Mouse (Mus musculus): Measurements from ENCODE around the gene Axin1.
"Not testable (repeated sequence)": the region's sequence is repeated elsewhere in the genome, so short reads cannot be mapped to it uniquely, and the experiment has no call there.

The Axin1 gene

DNA sequence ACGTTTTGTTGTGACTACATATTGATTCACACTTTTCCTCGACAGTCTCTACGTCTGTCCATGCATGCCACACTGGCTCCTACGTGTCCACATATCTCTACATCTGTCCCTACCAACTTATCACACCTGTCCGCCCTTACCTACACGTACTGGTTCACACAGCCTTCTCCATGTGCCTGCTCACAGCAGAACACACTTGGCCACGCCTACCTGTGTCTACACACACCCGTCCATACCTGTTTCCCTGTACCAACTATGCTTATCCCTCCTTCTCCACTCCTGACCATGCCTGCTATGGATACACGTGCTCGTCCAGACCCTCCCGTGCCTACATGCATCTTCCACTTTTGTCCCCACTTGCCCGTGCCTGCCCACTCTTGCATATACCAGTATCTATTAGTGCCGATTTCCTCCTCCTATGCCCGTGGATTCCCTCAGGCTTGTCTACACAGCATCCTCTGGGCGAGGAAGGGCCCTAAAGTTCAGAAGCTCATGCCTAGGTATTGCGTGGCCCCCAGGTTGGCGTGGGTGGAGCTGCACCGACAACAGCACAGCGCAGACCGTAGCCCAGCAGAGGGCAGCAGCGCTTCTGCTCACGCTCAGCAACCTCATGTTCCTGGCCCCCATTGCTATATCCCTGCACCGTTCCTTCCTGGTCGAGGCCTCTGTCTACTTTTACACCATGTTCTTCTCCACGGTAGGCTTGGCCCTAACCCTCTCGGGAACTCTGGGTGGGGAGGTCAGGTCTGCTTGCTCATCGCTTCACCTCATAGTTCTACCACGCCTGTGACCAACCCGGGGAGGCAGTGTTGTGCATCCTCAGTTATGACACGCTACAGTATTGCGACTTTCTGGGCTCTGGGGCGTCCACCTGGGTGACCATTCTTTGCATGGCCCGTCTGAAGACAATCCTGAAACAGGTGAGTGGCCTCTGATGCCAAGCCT lies 18.4 kb upstream of the Axin1 start:
- in situ Hi-C loops (cut with MseI, MboI): no loop called here

DNA sequence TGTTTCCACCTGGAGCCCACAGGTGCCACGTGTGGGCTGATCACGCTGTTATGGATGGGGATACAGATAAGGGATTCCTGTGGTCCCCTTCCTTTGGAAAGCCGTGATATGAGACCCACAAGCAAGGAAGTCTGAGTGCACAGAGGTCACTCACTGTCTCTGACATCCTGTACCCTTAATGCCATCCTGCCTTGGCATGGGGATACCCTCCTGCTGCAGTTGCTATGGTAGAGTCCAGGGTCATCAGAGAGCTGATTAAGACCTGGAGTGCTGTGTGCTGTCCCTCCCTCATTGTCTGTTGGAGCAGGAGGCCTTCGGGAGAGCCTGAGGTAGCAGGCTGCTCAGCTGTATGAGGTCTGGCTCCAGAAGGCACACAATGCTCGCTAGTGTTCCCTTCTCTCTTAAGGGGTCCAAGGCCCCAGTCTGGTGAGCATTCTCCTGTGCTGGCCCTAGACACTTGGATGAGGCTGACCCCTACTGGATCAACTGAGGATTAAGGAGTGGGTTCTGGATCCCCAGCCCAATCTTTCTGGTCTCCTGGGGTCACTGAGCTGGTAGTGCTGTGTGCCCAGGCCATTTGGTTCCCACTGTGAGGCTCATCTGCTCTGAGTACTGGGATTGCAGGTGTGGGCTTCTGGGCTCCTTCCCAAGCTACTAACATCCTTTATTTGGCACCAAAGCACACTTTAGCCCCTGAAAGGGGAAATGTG lies 15.9 kb upstream of the Axin1 start:
- in situ Hi-C loops (cut with MseI, MboI): no loop called here

GRCm38 (mm10) chr17:26123267-26123684 lies 15.2 kb upstream of the Axin1 start, which contains the start of gene Mrpl28:
TSS of gene Mrpl28 (plus strand) at chr17:26123500.
- in situ Hi-C loops (cut with MseI, MboI): no loop called here

DNA sequence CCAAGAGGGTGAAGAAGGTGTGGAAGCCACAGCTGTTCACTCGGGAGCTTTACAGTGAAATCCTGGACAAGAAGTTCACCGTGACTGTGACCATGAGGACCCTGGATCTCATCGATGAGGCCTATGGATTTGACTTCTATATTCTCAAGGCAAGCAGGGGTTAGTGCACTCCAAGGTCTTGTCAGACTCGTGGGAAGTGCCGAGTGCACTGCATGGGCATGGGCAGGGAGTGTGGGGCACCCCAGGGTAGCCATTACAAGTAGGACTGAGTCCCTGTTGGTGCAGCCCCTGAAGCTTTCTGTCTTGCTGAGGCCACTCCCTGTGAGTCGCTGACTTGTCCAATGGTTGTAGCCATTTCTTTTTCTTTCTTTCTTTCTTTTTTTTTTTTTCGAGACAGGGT lies 13.9 kb upstream of the Axin1 start:
- in situ Hi-C loops (cut with MseI, MboI): no loop called here

DNA sequence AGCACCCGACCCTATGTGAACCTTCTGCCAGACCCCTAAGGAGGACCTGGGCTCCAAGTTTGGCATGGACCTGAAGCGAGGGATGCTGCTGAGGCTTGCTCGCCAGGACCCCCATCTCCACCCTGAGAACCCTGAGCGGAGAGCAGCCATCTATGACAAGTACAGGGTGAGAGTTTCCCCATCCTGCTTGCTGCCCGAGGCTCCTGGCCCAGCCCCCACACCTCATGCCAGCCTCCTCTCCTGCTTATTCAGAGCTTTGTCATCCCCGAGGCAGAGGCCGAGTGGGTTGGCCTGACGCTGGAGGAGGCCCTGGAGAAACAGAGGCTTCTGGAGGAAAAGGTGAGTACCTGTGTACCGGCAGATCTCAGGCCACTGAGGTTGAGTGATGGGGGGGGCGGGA lies 13.3 kb upstream of the Axin1 start:
- in situ Hi-C loops (cut with MseI, MboI): no loop called here

- in situ Hi-C loops (cut with MseI, MboI): no loop called here
These were observed 7.3 kb upstream of the Axin1 start for GRCm38 (mm10) chr17:26131062-26131732.

- in situ Hi-C loops (cut with MseI, MboI): no loop called here
These were observed 6.3 kb upstream of the Axin1 start for GRCm38 (mm10) chr17:26131856-26132853.

DNA sequence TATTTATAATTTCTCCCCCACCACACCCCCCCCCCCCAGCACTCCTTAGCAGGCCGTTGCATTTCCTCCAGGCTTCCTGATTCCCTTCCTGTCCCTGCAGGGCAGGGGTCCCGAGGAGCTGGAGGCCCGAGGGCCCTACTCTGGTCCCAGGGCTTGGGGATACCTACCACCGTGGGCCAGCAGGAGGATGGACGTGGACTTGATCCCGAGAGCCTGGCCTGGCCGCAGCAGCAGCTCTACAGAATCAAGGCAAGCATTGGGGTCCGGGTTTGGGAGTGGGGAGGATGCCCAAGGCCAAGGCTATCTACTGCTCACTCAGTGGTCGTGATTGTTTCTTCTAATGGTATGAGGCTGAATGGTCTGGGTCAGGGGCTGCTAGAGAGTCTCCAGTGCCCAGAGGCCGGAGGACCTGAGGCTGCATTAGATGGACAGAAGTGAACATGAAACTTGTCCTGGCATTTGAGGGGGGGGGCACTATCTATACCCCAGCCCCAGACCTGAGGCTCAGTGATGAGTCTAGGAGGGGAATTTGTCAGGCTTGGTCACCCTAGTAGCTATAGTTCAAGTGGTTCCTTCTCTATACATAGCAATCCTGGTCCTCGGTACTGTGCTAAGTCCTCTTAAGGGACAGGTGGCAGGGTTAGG lies 1.3 kb upstream of the Axin1 start:
- in situ Hi-C loops (cut with MseI, MboI): no loop called here

GRCm38 (mm10) chr17:26137751-26138130 lies 747 bp upstream of the Axin1 start:
- in situ Hi-C loops (cut with MseI, MboI): no loop called here

DNA sequence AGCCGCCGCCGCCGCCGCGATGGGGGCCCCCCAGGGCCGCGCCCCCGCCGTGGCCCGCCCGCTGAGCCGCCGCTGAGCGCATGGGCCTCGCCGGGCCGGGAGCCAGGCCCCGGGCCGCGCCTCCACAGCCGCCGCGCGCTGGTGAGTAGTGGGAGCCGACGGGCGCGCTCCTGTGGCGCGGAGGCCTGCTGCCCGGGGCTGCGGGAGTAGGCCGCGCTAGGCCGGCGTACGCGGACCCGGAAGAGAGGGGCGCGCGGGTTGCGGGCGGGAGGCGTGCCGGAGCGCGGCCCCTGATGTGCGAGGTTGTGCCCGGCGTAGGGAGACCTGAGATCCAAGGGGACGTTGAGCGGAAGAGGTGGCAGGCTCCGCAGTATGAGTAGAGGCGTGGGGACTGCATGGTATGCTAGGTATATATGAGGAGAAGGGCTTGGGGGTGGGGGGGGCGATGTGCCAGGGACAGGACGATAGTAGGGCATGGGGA lies 453 bp downstream of the Axin1 start:
- in situ Hi-C loops (cut with MseI, MboI): no loop called here

DNA sequence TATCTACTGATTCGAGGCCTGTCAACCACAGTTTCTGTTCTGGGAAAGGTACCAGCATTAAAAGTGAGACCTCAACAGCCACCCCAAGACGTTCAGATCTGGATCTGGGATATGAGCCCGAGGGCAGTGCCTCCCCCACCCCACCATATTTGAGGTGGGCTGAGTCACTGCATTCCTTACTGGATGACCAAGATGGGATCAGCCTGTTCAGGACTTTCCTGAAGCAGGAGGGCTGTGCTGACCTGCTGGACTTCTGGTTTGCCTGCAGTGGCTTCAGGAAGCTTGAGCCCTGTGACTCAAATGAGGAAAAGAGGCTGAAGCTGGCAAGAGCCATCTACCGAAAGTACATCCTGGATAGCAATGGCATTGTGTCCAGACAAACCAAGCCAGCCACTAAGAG lies 4.3 kb downstream of the Axin1 start:
- in situ Hi-C loops (cut with MseI, MboI): no loop called here

GRCm38 (mm10) chr17:26143386-26143785 lies 4.9 kb downstream of the Axin1 start:
- in situ Hi-C loops (cut with MseI, MboI): no loop called here

- in situ Hi-C loops (cut with MseI, MboI): no loop called here
These were observed 10.6 kb downstream of the Axin1 start for GRCm38 (mm10) chr17:26149056-26149455.

- in situ Hi-C loops (cut with MseI, MboI): no loop called here
These were observed 13.6 kb downstream of the Axin1 start for GRCm38 (mm10) chr17:26151886-26152630.

DNA sequence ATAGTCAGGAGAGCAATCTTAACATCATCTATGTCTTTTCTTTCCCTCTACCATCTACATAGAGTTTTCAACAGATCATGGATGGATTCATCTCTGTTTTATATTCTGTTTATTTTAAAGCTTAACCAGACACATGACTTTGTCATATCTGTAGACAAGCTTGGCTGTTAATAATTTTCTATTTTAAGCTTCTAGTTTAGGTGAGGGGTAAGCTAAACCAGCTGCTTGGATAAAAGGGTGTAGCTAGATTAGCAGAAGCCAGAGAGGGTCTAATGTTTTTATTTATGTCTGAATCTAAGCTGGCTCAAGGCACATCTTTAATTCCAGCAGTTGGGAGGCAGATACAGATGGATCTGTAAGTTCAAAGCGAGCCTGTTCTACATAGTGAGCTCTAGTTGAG lies 24.2 kb downstream of the Axin1 start:
- in situ Hi-C loops (cut with MseI, MboI): no loop called here

DNA sequence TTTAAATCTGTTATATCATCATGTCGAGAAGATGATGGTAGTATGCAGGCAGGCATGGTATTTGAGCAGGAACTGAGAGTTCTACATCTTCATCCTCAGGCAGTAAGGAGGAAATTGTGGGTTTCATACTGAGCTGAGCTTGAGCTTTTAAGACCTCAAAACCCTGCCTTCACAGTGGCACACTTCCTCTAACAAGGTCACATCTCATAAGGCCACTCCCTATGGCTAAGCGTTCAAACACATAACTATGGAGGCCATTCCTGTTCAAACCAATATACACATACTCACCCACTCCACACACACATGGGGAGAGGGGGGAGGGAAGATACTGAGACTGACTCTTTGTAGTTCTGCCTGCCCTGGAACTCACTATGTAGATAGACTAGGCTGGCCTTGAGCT lies 29.6 kb downstream of the Axin1 start:
- in situ Hi-C loops (cut with MseI, MboI): no loop called here

- in situ Hi-C loops (cut with MseI, MboI): not testable (repeated sequence)
These were observed 36.8 kb downstream of the Axin1 start for GRCm38 (mm10) chr17:26175248-26175647.

DNA sequence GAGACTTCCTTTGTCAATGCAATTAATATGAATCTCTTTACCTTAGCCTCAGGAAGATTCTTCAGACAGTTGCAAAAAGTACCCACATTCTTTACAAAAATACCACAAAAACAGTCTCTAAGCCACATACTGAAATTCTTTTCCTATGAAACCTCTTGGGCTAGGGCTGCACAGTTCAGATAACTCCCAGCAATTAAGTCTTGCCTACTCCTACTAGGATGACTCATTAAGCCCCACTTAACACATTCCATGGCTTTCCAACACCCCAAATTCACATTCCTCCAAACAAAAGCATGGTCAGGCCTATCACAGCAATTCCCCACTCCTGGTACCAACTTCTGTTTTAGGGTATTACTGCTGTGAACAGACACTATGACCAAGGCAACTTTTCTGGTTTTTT lies 40.1 kb downstream of the Axin1 start:
- in situ Hi-C loops (cut with MseI, MboI): no loop called here

GRCm38 (mm10) chr17:26181179-26181578 lies 42.7 kb downstream of the Axin1 start:
- in situ Hi-C loops (cut with MseI, MboI): no loop called here

DNA sequence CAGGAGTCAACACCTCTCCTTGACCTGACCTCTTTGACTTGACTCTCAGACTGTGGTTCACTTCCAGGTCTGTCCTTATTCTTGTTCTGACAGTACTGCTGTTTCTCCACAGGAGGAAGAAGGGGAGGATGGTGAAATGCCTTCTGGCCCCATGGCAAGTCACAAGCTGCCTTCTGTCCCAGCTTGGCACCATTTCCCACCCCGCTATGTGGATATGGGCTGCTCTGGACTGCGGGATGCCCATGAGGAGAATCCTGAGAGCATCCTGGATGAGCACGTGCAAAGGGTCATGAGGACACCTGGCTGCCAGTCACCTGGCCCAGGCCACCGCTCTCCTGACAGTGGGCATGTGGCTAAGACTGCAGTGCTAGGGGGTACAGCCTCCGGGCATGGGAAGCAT lies 49.1 kb downstream of the Axin1 start:
- in situ Hi-C loops (cut with MseI, MboI): no loop called here
